Mouse (Mus musculus) left cerebral cortex, postnatal 4 days (tissue): ENCODE results near the gene Tmed6. TPM values are rescaled to one million over a fixed set of nuclear protein-coding genes. Genes with fewer than 3 reads are reported as not detected.

ENCODE experiments used
- DNase-seq: peaks from one replicate; pipeline ENCODE4 v3.0.0-alpha.2; 2022
- intact Hi-C: fragments of 180-260 bp; cut with DNase I; formaldehyde crosslinking; loops from one replicate; pipeline ENCODE4 v1.15.1; 2025
- microRNA-seq: library from miRNA; unstranded; fragments of <30 nt; microRNA quantifications from one replicate; pipeline ENCODE4 v1.2.0, GENCODE M21; 2022
- total RNA-seq, 2 experiments: library from RNA; stranded (reverse); gene quantifications; 2 replicates each; pipeline ENCODE4 v1.2.3; 2021

The Tmed6 gene
- total RNA-seq, 2 experiments from 2014 or later, result not detected

- intact Hi-C loops, result no loop called here
- no peak for DNase-seq
These were observed 50.5 kb downstream of the Tmed6 start for GRCm38 (mm10) chr8:107014915-107015314.

- intact Hi-C loops, result no loop called here
- no peak for DNase-seq
These were observed 52.8 kb downstream of the Tmed6 start for GRCm38 (mm10) chr8:107012666-107013065.

Small RNAs within 50 kb of the gene (microRNA-seq; reads per million reads assigned to microRNA genes)
- gene Mir7075, result 1.2 reads per million

Other genes starting within 250 kb of the Tmed6 start
- 10 to 100 TPM; 16.7 to 17.7 TPM for gene Has3, start 195.4 kb downstream of the Tmed6 start, total RNA-seq
- 10 to 100 TPM; 30.0 to 30.2 TPM for gene Utp4, start 172.0 kb downstream of the Tmed6 start, total RNA-seq
- 1 to 10 TPM; 6.3 to 6.5 TPM for gene Sntb2, start 129.9 kb downstream of the Tmed6 start, total RNA-seq
- 100 to 1,000 TPM; 137 to 143 TPM for gene Vps4a, start 34.4 kb downstream of the Tmed6 start, total RNA-seq
- gene Pdf, start 17.0 kb downstream of the Tmed6 start, total RNA-seq, result 10 to 100 TPM; 22.5 to 23.2 TPM
- gene Cog8, start 9.0 kb downstream of the Tmed6 start, total RNA-seq, result 10 to 100 TPM; 21.3 to 22.8 TPM
- gene Nip7, start 8.8 kb downstream of the Tmed6 start, total RNA-seq, result 10 to 100 TPM; 52.1 to 64.6 TPM
- gene Terf2, start 30.9 kb upstream of the Tmed6 start, total RNA-seq, result 10 to 100 TPM; 43.9 to 47.2 TPM
- gene Cyb5b, start 85.0 kb upstream of the Tmed6 start, total RNA-seq, result 10 to 100 TPM; 98.3 to 99.8 TPM
- gene Nfat5, start 227.8 kb upstream of the Tmed6 start, total RNA-seq, result 10 to 100 TPM; 38.6 to 40.6 TPM